Mouse (Mus musculus): ENCODE results near the gene Fcho2. TPM values are rescaled to one million over a fixed set of nuclear protein-coding genes. Genes with fewer than 3 reads are reported as not detected.

Gene Fcho2
- polyA plus RNA-seq, 1 experiment from 2014 or later: 33.0 TPM

- no peak overlapping the region for H3K9ac ChIP-seq (ENCODE audit: low read length)
- ATAC-seq (replicated peaks; ENCODE audit: low FRiP score, low TSS enrichment, low read depth): no peak
- H3K4me1 ChIP-seq (replicated peaks; ENCODE audit: control insufficient read depth, insufficient read depth, low read length): no peaks in the 10 kb centered on the region
- H3K4me2 ChIP-seq (ENCODE audit: low read length): no peak overlapping the region
- H3K27me3 ChIP-seq (replicated peaks; ENCODE audit: control insufficient read depth, insufficient read depth, low read length): no peaks in the 10 kb centered on the region
- DNase-seq (ENCODE audit: low spot score): no peak
- H3K36me3 ChIP-seq (ENCODE audit: control insufficient read depth, insufficient read depth, low read length): peaks cover 58% of the 10 kb centered on the region
- no peak overlapping the region for H3K27ac ChIP-seq (ENCODE audit: low read depth)
- no peaks in the 10 kb centered on the region for H3K9me3 ChIP-seq (ENCODE audit: control insufficient read depth, low read length)
- H3K4me3 ChIP-seq (ENCODE audit: low read depth, low read length): no peak overlapping the region
These were observed 71.4 kb downstream of the Fcho2 start for GRCm38 (mm10) chr13:98743829-98744228.

DNA sequence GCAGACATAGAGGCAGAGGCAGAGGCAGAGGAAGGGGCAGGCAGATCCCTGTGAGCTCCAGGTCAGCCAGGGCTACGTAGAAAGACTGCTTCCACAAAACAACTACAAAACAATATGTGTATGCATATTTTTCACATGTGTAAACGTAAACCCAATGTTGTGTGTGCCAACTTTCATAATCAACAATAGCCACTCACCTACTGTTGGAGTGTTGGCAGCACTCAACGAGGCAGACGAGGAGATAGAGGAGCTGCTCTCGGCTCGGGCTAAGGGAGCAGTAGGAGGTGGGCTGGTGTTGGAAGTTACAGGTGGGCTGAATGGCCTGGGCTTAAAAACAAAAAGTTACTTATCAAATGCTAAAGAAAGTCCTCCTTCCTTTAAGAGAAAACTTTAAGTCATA is 72.0 kb downstream of the Fcho2 start:
- no peaks in the 10 kb centered on the region for H3K4me1 ChIP-seq (replicated peaks; ENCODE audit: control insufficient read depth, insufficient read depth, low read length)
- no peak overlapping the region for H3K27ac ChIP-seq (ENCODE audit: low read depth)
- ATAC-seq (replicated peaks; ENCODE audit: low FRiP score, low TSS enrichment, low read depth): no peak
- 90% methylated on average over 6 of the region's 6 CpGs for WGBS
- peaks cover 58% of the 10 kb centered on the region for H3K36me3 ChIP-seq (ENCODE audit: control insufficient read depth, insufficient read depth, low read length)
- no peaks in the 10 kb centered on the region for H3K27me3 ChIP-seq (replicated peaks; ENCODE audit: control insufficient read depth, insufficient read depth, low read length)
- DNase-seq (ENCODE audit: low spot score): no peak
- no peak overlapping the region for H3K4me2 ChIP-seq (ENCODE audit: low read length)
- H3K9me3 ChIP-seq (ENCODE audit: control insufficient read depth, low read length): no peaks in the 10 kb centered on the region
- H3K4me3 ChIP-seq (ENCODE audit: low read depth, low read length): no peak overlapping the region
- H3K9ac ChIP-seq (ENCODE audit: low read length): no peak overlapping the region

DNA sequence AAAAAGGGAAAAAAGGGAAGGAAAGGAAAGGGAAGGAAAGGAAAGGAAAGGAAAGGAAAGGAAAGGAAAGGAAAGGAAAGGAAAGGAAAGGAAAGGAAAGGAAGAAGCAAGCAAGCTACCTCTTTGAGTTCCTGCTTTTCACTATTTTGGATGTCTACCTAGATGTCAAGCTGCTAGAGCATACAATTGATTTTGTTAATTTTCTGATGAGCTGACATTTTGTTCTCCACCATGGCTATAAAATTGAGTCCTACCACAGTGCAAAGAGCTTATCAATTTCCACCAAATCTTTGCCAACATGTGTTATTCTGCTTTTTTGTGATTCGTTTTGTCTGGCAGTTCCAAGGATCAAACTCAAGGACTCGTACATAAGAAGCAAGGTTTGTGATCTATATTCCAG is 77.0 kb downstream of the Fcho2 start:
- Histone ChIP-seq H3K4me3 (ENCODE audit: low read depth, low read length) (no peak overlapping the region), H3K27me3 (replicated peaks; ENCODE audit: control insufficient read depth, insufficient read depth, low read length) (no peaks in the 10 kb centered on the region), H3K27ac (ENCODE audit: low read depth) (no peak overlapping the region), H3K9me3 (ENCODE audit: control insufficient read depth, low read length) (no peaks in the 10 kb centered on the region), H3K9ac (ENCODE audit: low read length) (no peak overlapping the region), H3K36me3 (ENCODE audit: control insufficient read depth, insufficient read depth, low read length) (peaks cover 40% of the 10 kb centered on the region), H3K4me2 (ENCODE audit: low read length) (no peak overlapping the region), H3K4me1 (replicated peaks; ENCODE audit: control insufficient read depth, insufficient read depth, low read length) (no peaks in the 10 kb centered on the region)
- no peak for ATAC-seq (replicated peaks; ENCODE audit: low FRiP score, low TSS enrichment, low read depth)
- DNase-seq (ENCODE audit: low spot score): no peak
- WGBS: 92% methylated on average over 2 of the region's 2 CpGs

DNA sequence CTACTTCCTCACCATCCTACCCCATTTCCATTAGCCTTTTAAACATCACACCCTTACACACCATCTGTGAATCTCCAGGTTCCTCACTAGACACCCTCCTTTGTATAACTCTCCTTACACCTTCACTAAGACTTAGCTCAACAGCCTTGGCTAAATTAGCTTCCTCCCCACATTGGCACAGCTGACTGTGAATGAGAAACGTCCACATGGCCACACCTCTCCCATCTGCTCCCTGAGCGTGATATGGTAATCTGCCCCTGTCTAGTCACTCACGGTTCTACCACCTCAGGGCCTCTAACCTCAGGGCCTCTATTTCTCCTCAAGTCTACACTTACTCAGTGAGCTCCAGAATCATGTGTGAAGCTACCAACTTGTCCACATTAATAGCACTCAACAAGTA is 82.0 kb downstream of the Fcho2 start:
- peaks cover 67% of the 10 kb centered on the region for H3K36me3 ChIP-seq (ENCODE audit: control insufficient read depth, insufficient read depth, low read length)
- H3K9ac ChIP-seq (ENCODE audit: low read length): no peak overlapping the region
- no peaks in the 10 kb centered on the region for H3K27me3 ChIP-seq (replicated peaks; ENCODE audit: control insufficient read depth, insufficient read depth, low read length)
- WGBS: 75% methylated on average over 3 of the region's 3 CpGs
- H3K4me2 ChIP-seq (ENCODE audit: low read length): no peak overlapping the region
- no peak for DNase-seq (ENCODE audit: low spot score)
- H3K4me1 ChIP-seq (replicated peaks; ENCODE audit: control insufficient read depth, insufficient read depth, low read length): no peaks in the 10 kb centered on the region
- no peak for ATAC-seq (replicated peaks; ENCODE audit: low FRiP score, low TSS enrichment, low read depth)
- no peak overlapping the region for H3K4me3 ChIP-seq (ENCODE audit: low read depth, low read length)
- H3K9me3 ChIP-seq (ENCODE audit: control insufficient read depth, low read length): no peaks in the 10 kb centered on the region
- no peak overlapping the region for H3K27ac ChIP-seq (ENCODE audit: low read depth)

GRCm38 (mm10) chr13:98729271-98730062 is 85.8 kb downstream of the Fcho2 start:
- no peaks in the 10 kb centered on the region for H3K27me3 ChIP-seq (replicated peaks; ENCODE audit: control insufficient read depth, insufficient read depth, low read length)
- ATAC-seq (replicated peaks; ENCODE audit: low FRiP score, low TSS enrichment, low read depth) (no peak), DNase-seq (ENCODE audit: low spot score) (no peak)
- no peak overlapping the region for H3K4me2 ChIP-seq (ENCODE audit: low read length)
- peaks cover 94% of the 10 kb centered on the region for H3K36me3 ChIP-seq (ENCODE audit: control insufficient read depth, insufficient read depth, low read length)
- no peak overlapping the region for H3K27ac ChIP-seq (ENCODE audit: low read depth)
- no peak overlapping the region for H3K9ac ChIP-seq (ENCODE audit: low read length)
- WGBS: 57% methylated on average over 1 of the region's 1 CpGs
- H3K9me3 ChIP-seq (ENCODE audit: control insufficient read depth, low read length): no peaks in the 10 kb centered on the region
- no peak overlapping the region for H3K4me3 ChIP-seq (ENCODE audit: low read depth, low read length)
- no peaks in the 10 kb centered on the region for H3K4me1 ChIP-seq (replicated peaks; ENCODE audit: control insufficient read depth, insufficient read depth, low read length)

GRCm38 (mm10) chr13:98726494-98726893 is 88.8 kb downstream of the Fcho2 start:
- WGBS: 59% methylated on average over 4 of the region's 4 CpGs
- ATAC-seq (replicated peaks; ENCODE audit: low FRiP score, low TSS enrichment, low read depth) (no peak), DNase-seq (ENCODE audit: low spot score) (no peak)

DNA sequence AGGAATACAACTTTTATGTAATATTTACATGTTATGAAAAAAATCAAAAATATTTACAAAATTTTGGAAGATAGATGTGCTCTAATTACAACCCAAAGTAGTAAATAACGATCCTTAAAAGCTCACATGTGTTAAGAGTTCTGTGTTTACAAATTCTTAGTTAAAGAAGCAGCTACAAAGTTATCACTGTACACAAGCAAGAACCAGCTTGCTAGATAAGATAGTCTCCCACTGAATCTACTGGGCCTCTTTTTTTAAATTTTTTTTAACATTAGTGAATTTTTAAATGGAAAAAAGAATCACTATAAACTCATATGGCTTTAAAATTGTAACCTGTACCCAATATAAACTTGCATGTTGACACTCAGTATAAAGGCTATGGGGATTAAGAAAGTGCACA is 91.8 kb downstream of the Fcho2 start:
- no peaks in the 10 kb centered on the region for H3K4me1 ChIP-seq (replicated peaks; ENCODE audit: control insufficient read depth, insufficient read depth, low read length)

More at GRCm38 (mm10) chr13:98726494-98726893, 88.8 kb downstream of the Fcho2 start:
- H3K4me1 ChIP-seq (replicated peaks; ENCODE audit: control insufficient read depth, insufficient read depth, low read length): no peaks in the 10 kb centered on the region
- H3K9me3 ChIP-seq (ENCODE audit: control insufficient read depth, low read length): no peaks in the 10 kb centered on the region
- no peak overlapping the region for H3K4me2 ChIP-seq (ENCODE audit: low read length)
- H3K27ac ChIP-seq (ENCODE audit: low read depth): no peak overlapping the region
- H3K27me3 ChIP-seq (replicated peaks; ENCODE audit: control insufficient read depth, insufficient read depth, low read length): no peaks in the 10 kb centered on the region
- H3K36me3 ChIP-seq (ENCODE audit: control insufficient read depth, insufficient read depth, low read length): peaks cover 81% of the 10 kb centered on the region
- H3K9ac ChIP-seq (ENCODE audit: low read length): no peak overlapping the region
- H3K4me3 ChIP-seq (ENCODE audit: low read depth, low read length): no peak overlapping the region

GRCm38 (mm10) chr13:98722296-98722695 is 93.0 kb downstream of the Fcho2 start:
- Histone ChIP-seq H3K9me3 (ENCODE audit: control insufficient read depth, low read length) (no peaks in the 10 kb centered on the region), H3K36me3 (ENCODE audit: control insufficient read depth, insufficient read depth, low read length) (peaks cover 46% of the 10 kb centered on the region), H3K27ac (ENCODE audit: low read depth) (no peak overlapping the region), H3K4me3 (ENCODE audit: low read depth, low read length) (no peak overlapping the region), H3K9ac (ENCODE audit: low read length) (no peak overlapping the region), H3K4me2 (ENCODE audit: low read length) (no peak overlapping the region), H3K27me3 (replicated peaks; ENCODE audit: control insufficient read depth, insufficient read depth, low read length) (no peaks in the 10 kb centered on the region), H3K4me1 (replicated peaks; ENCODE audit: control insufficient read depth, insufficient read depth, low read length) (no peaks in the 10 kb centered on the region)
- ATAC-seq (replicated peaks; ENCODE audit: low FRiP score, low TSS enrichment, low read depth) (no peak), DNase-seq (ENCODE audit: low spot score) (no peak)
- 86% methylated on average over 1 of the region's 1 CpGs for WGBS

More for the DNA sequence above, 91.8 kb downstream of the Fcho2 start:
- ATAC-seq (replicated peaks; ENCODE audit: low FRiP score, low TSS enrichment, low read depth): no peak
- no peak overlapping the region for H3K27ac ChIP-seq (ENCODE audit: low read depth)
- H3K4me2 ChIP-seq (ENCODE audit: low read length): no peak overlapping the region
- H3K4me3 ChIP-seq (ENCODE audit: low read depth, low read length): no peak overlapping the region
- no peaks in the 10 kb centered on the region for H3K27me3 ChIP-seq (replicated peaks; ENCODE audit: control insufficient read depth, insufficient read depth, low read length)
- DNase-seq (ENCODE audit: low spot score): no peak
- H3K36me3 ChIP-seq (ENCODE audit: control insufficient read depth, insufficient read depth, low read length): peaks cover 57% of the 10 kb centered on the region
- 86% methylated on average over 1 of the region's 1 CpGs for WGBS
- H3K9ac ChIP-seq (ENCODE audit: low read length): no peak overlapping the region
- no peaks in the 10 kb centered on the region for H3K9me3 ChIP-seq (ENCODE audit: control insufficient read depth, low read length)

GRCm38 (mm10) chr13:98716176-98716575 is 99.1 kb downstream of the Fcho2 start:
- no peak overlapping the region for H3K9ac ChIP-seq (ENCODE audit: low read length)
- H3K27me3 ChIP-seq (replicated peaks; ENCODE audit: control insufficient read depth, insufficient read depth, low read length): no peaks in the 10 kb centered on the region
- WGBS: 91% methylated on average over 8 of the region's 8 CpGs
- DNase-seq (ENCODE audit: low spot score) (no peak), ATAC-seq (replicated peaks; ENCODE audit: low FRiP score, low TSS enrichment, low read depth) (no peak)
- no peaks in the 10 kb centered on the region for H3K9me3 ChIP-seq (ENCODE audit: control insufficient read depth, low read length)
- H3K27ac ChIP-seq (ENCODE audit: low read depth): no peak overlapping the region
- H3K4me1 ChIP-seq (replicated peaks; ENCODE audit: control insufficient read depth, insufficient read depth, low read length): no peaks in the 10 kb centered on the region
- no peak overlapping the region for H3K4me3 ChIP-seq (ENCODE audit: low read depth, low read length)
- H3K4me2 ChIP-seq (ENCODE audit: low read length): no peak overlapping the region
- H3K36me3 ChIP-seq (ENCODE audit: control insufficient read depth, insufficient read depth, low read length): no peaks in the 10 kb centered on the region
